Mouse (Mus musculus): ENCODE measurements around the gene Ces1a. TPM values are rescaled to one million over a fixed set of nuclear protein-coding genes. Genes with fewer than 3 reads are reported as not detected.

The Ces1a gene
- polyA plus RNA-seq, 1 experiment from 2014 or later = not detected

- WGBS = 88% methylated on average over 5 of the region's 5 CpGs
- H3K9me3 ChIP-seq = no peaks in the 10 kb centered on the region
- H3K9ac ChIP-seq = no peak overlapping the region
- no peak overlapping the region for H3K27ac ChIP-seq (replicated peaks)
- no peak overlapping the region for H3K4me3 ChIP-seq
- H3K36me3 ChIP-seq = no peaks in the 10 kb centered on the region
- no peak for ATAC-seq (ENCODE audit: low FRiP score, low read depth)
- no peaks in the 10 kb centered on the region for H3K27me3 ChIP-seq
- no peak overlapping the region for H3K4me2 ChIP-seq
- peaks cover 4% of the 10 kb centered on the region; the same call in 1 of the 2 replicates for H3K4me1 ChIP-seq (replicated peaks)
Measured at GRCm38 (mm10) chr8:92976656-92977055, 71.3 kb downstream of the Ces1a start.

- H3K27me3 ChIP-seq = no peaks in the 10 kb centered on the region
- 59% methylated on average over 5 of the region's 5 CpGs for WGBS
- ATAC-seq (ENCODE audit: low FRiP score, low read depth) = peak; percentile 81; the same call in 1 of the 2 replicates
- no peaks in the 10 kb centered on the region for H3K9me3 ChIP-seq
- no peaks in the 10 kb centered on the region for H3K36me3 ChIP-seq
- peaks cover 4% of the 10 kb centered on the region; the same call in 1 of the 2 replicates for H3K4me1 ChIP-seq (replicated peaks)
- no peak overlapping the region for H3K27ac ChIP-seq (replicated peaks)
- no peak overlapping the region for H3K4me2 ChIP-seq
- H3K4me3 ChIP-seq = no peak overlapping the region
- H3K9ac ChIP-seq = no peak overlapping the region
Measured at GRCm38 (mm10) chr8:92972949-92973348, 75.0 kb downstream of the Ces1a start.

Other genes with a start within 250 kb of the Ces1a start
- 23.7 and 26.2 TPM in 2 replicates for gene Mmp2, start 220.9 kb downstream of the Ces1a start, polyA plus RNA-seq (2015; fragmentation: Nextera tagmentation; extraction: Ambion mirVana)
- gene Lpcat2, start 192.9 kb downstream of the Ces1a start, polyA plus RNA-seq (2015; fragmentation: Nextera tagmentation; extraction: Ambion mirVana) = 9.9 and 11.4 TPM in 2 replicates
- gene Capns2, start 146.8 kb downstream of the Ces1a start, polyA plus RNA-seq (2015; fragmentation: Nextera tagmentation; extraction: Ambion mirVana) = 0.30 and 0.43 TPM in 2 replicates
- 4.5 and 6.8 TPM in 2 replicates for gene Slc6a2, start 88.1 kb downstream of the Ces1a start, polyA plus RNA-seq (2015; fragmentation: Nextera tagmentation; extraction: Ambion mirVana)
- not detected in 2 replicates for gene Ces1b, start 31.8 kb upstream of the Ces1a start, polyA plus RNA-seq (2015; fragmentation: Nextera tagmentation; extraction: Ambion mirVana)
- gene Ces1c, start 83.1 kb upstream of the Ces1a start, polyA plus RNA-seq (2015; fragmentation: Nextera tagmentation; extraction: Ambion mirVana) = not detected in 2 replicates
- 0.10 and 0.17 TPM in 2 replicates for gene Ces1d, start 149.6 kb upstream of the Ces1a start, polyA plus RNA-seq (2015; fragmentation: Nextera tagmentation; extraction: Ambion mirVana)
- gene Ces1e, start 181.4 kb upstream of the Ces1a start, polyA plus RNA-seq (2015; fragmentation: Nextera tagmentation; extraction: Ambion mirVana) = not detected in 2 replicates
- gene Ces1f, start 231.6 kb upstream of the Ces1a start, polyA plus RNA-seq (2015; fragmentation: Nextera tagmentation; extraction: Ambion mirVana) = not detected in 2 replicates

Data from hindbrain, embryonic 15.5 days (tissue).